Mouse (Mus musculus) hindbrain, embryonic 16.5 days (tissue): ENCODE measurements around the gene Pigr. TPM values are rescaled to one million over a fixed set of nuclear protein-coding genes. Genes with fewer than 3 reads are reported as not detected.

Experiments
- ATAC-seq: fragments of 200-750 bp; cut with Nextera tagmentation; 2 replicates; pipeline ENCODE4 v1.8.0; 2017; ENCODE audit warnings: moderate TSS enrichment, moderate library complexity
- H3K27ac ChIP-seq: fragments of 300-500 bp; sonication (generic); 2 replicates; pipeline ENCODE4 v1.5.1; 2014; ENCODE audit warnings: low read depth, mild to moderate bottlenecking, control low read depth, low read length, moderate library complexity
- H3K27me3 ChIP-seq: fragments of 300-500 bp; sonication (generic); replicated peaks from 2 replicates; pipeline ENCODE4 v1.6.1; 2014; ENCODE audit warnings: low read length; ENCODE audit not compliant: control insufficient read depth, insufficient read depth
- H3K36me3 ChIP-seq: fragments of 300-500 bp; sonication (generic); 2 replicates; pipeline ENCODE4 v1.6.1; 2014; ENCODE audit warnings: mild to moderate bottlenecking, low read length, moderate library complexity, mixed read lengths; ENCODE audit not compliant: control insufficient read depth, insufficient read depth
- H3K4me1 ChIP-seq: fragments of 300-500 bp; sonication (generic); 2 replicates; pipeline ENCODE4 v1.6.1; 2014; ENCODE audit warnings: low read depth, low read length; ENCODE audit not compliant: control insufficient read depth, insufficient read depth
- H3K4me2 ChIP-seq: fragments of 300-500 bp; sonication (generic); 2 replicates; pipeline ENCODE4 v1.6.1; 2014; ENCODE audit warnings: mild to moderate bottlenecking, low read length, control low read depth, moderate library complexity
- H3K4me3 ChIP-seq: fragments of 300-500 bp; sonication (generic); 2 replicates; pipeline ENCODE4 v1.5.1; 2014; ENCODE audit warnings: mild to moderate bottlenecking, low read length, control low read depth, moderate library complexity
- H3K9ac ChIP-seq: fragments of 300-500 bp; sonication (generic); 2 replicates; pipeline ENCODE4 v1.6.1; 2014; ENCODE audit warnings: low read depth, mild to moderate bottlenecking, control low read depth, low read length, moderate library complexity
- H3K9me3 ChIP-seq: fragments of 300-500 bp; sonication (generic); 2 replicates; pipeline ENCODE4 v1.6.1; 2014; ENCODE audit warnings: mild to moderate bottlenecking, low read length, moderate library complexity; ENCODE audit not compliant: control insufficient read depth
- WGBS: fragments of 180-500 bp; shearing (Covaris S2); extraction: QIAGEN DNeasy Blood & Tissue Kit; methylation state at CpG from one replicate; pipeline ENCODE4 v1.1.7; 2014; 5-methylcytosine and 5-hydroxymethylcytosine counted together
- polyA plus RNA-seq: library from polyadenylated mRNA; unstranded; fragments of >200 nt; fragmentation: Nextera tagmentation; extraction: Ambion mirVana; gene quantifications from 2 replicates; pipeline ENCODE4 v1.2.1, GENCODE M21; 2015

The Pigr gene
- polyA plus RNA-seq, 1 experiment from 2014 or later = not detected

- Histone ChIP-seq H3K9me3 (no peaks in the 10 kb centered on the region), H3K9ac (no peak overlapping the region), H3K4me2 (no peak overlapping the region), H3K27ac (no peak overlapping the region), H3K4me1 (no peaks in the 10 kb centered on the region), H3K4me3 (no peak overlapping the region), H3K27me3 (no peaks in the 10 kb centered on the region), H3K36me3 (no peaks in the 10 kb centered on the region)
- WGBS = 52% methylated on average over 1 of the region's 1 CpGs
- ATAC-seq = no peak
These were observed 66.0 kb downstream of the Pigr start for GRCm38 (mm10) chr1:130892446-130892845.

GRCm38 (mm10) chr1:130893329-130894040, 67.0 kb downstream of the Pigr start:
- H3K4me2 ChIP-seq = no peak overlapping the region
- no peak overlapping the region for H3K4me3 ChIP-seq
- no peak for ATAC-seq
- H3K9me3 ChIP-seq = no peaks in the 10 kb centered on the region
- no peak overlapping the region for H3K27ac ChIP-seq
- no peaks in the 10 kb centered on the region for H3K27me3 ChIP-seq
- H3K9ac ChIP-seq = no peak overlapping the region
- H3K36me3 ChIP-seq = no peaks in the 10 kb centered on the region
- WGBS = 78% methylated on average over 9 of the region's 9 CpGs
- H3K4me1 ChIP-seq = no peaks in the 10 kb centered on the region

DNA sequence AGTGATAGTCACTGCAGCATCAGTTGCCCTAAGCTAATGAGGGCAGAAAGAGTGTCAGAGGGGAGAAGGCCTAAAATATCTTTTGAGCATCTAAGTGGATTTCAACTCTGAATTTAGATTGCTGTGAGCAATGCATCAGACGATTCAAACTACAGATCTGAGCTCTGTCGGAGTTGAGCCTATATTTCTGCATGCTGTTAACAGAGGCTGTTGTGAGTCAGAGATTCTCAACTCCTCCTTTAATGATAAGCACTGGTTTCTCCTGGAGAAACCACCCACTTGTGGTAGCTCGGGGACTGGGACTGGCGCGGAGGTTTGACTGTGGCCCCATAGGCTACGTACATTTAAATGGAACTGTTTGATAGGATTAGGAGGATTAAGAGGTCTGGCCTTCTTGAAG, 68.0 kb downstream of the Pigr start:
- H3K9ac ChIP-seq = no peak overlapping the region
- no peak overlapping the region for H3K4me3 ChIP-seq
- H3K4me2 ChIP-seq = no peak overlapping the region
- WGBS = 76% methylated on average over 6 of the region's 6 CpGs
- no peaks in the 10 kb centered on the region for H3K9me3 ChIP-seq
- no peaks in the 10 kb centered on the region for H3K36me3 ChIP-seq
- no peak for ATAC-seq
- no peak overlapping the region for H3K27ac ChIP-seq
- H3K27me3 ChIP-seq = no peaks in the 10 kb centered on the region
- no peaks in the 10 kb centered on the region for H3K4me1 ChIP-seq

Other genes with a start within 250 kb of the Pigr start
- gene Zp3r, start 197.1 kb upstream of the Pigr start, polyA plus RNA-seq = not detected in 2 replicates
- gene C4bp, start 165.1 kb upstream of the Pigr start, polyA plus RNA-seq = 0.05 TPM in 1 of 2 replicates, not detected in the other
- 0.20 TPM in 1 of 2 replicates, not detected in the other for gene Gm29427, start 110.9 kb upstream of the Pigr start, polyA plus RNA-seq
- 12.4 and 15.2 TPM in 2 replicates for gene Yod1, start 109.4 kb upstream of the Pigr start, polyA plus RNA-seq
- 17.6 and 21.0 TPM in 2 replicates for gene Pfkfb2, start 97.4 kb upstream of the Pigr start, polyA plus RNA-seq
- 0.41 and 1.0 TPM in 2 replicates for gene AA986860, start 94.7 kb upstream of the Pigr start, polyA plus RNA-seq
- not detected in 2 replicates for gene Fcamr, start 25.8 kb upstream of the Pigr start, polyA plus RNA-seq
- gene Fcmr, start 39.0 kb downstream of the Pigr start, polyA plus RNA-seq = 0.95 and 2.4 TPM in 2 replicates
- gene Il24, start 60.8 kb downstream of the Pigr start, polyA plus RNA-seq = not detected in 2 replicates
- gene Il20, start 84.8 kb downstream of the Pigr start, polyA plus RNA-seq = not detected in 2 replicates
- not detected in 2 replicates for gene Il19, start 113.4 kb downstream of the Pigr start, polyA plus RNA-seq
- 0.16 TPM in 1 of 2 replicates, not detected in the other for gene Il10, start 193.2 kb downstream of the Pigr start, polyA plus RNA-seq